Mouse (Mus musculus) midbrain, embryonic 11.5 days (tissue): ENCODE data around the gene Olfr145. TPM values are rescaled to one million over a fixed set of nuclear protein-coding genes. Genes with fewer than 3 reads are reported as not detected.

Experiments
- ATAC-seq: fragments of 200-750 bp; cut with Nextera tagmentation; 2 replicates; pipeline ENCODE4 v1.8.0; 2017; ENCODE audit warnings: moderate TSS enrichment, moderate library complexity; ENCODE audit not compliant: low FRiP score
- DNase-seq: peaks from one replicate; pipeline ENCODE4 v3.0.0; 2015; ENCODE audit warnings: low spot score; ENCODE audit errors: missing footprints
- H3K27ac ChIP-seq: fragments of 300-500 bp; sonication (generic); 2 replicates; pipeline ENCODE4 v1.5.1; 2014; ENCODE audit warnings: low read depth, low read length
- H3K27me3 ChIP-seq: fragments of 300-500 bp; sonication (generic); 2 replicates; pipeline ENCODE4 v1.6.1; 2014; ENCODE audit warnings: mild to moderate bottlenecking, low read length, moderate library complexity, mixed read lengths; ENCODE audit not compliant: control insufficient read depth, insufficient read depth
- H3K36me3 ChIP-seq: fragments of 300-500 bp; sonication (generic); 2 replicates; pipeline ENCODE4 v1.6.1; 2014; ENCODE audit warnings: mild to moderate bottlenecking, low read length, moderate library complexity, mixed read lengths; ENCODE audit not compliant: control insufficient read depth, insufficient read depth
- H3K4me1 ChIP-seq: fragments of 300-500 bp; sonication (generic); 2 replicates; pipeline ENCODE4 v1.6.1; 2014; ENCODE audit warnings: low read length; ENCODE audit not compliant: control insufficient read depth, insufficient read depth
- H3K4me2 ChIP-seq: fragments of 300-500 bp; sonication (generic); 2 replicates; pipeline ENCODE4 v1.6.1; 2014; ENCODE audit warnings: mild to moderate bottlenecking, moderate library complexity
- H3K4me3 ChIP-seq: fragments of 300-500 bp; sonication (generic); 2 replicates; pipeline ENCODE4 v1.5.1; 2014; ENCODE audit warnings: low read depth, low read length
- H3K9ac ChIP-seq: fragments of 300-500 bp; sonication (generic); 2 replicates; pipeline ENCODE4 v1.6.1; 2014; ENCODE audit warnings: low read length
- H3K9me3 ChIP-seq: fragments of 300-500 bp; sonication (generic); 2 replicates; pipeline ENCODE4 v1.6.1; 2016; ENCODE audit warnings: low read length; ENCODE audit not compliant: control insufficient read depth
- WGBS: fragments of 180-500 bp; shearing (Covaris S2); extraction: QIAGEN DNeasy Blood & Tissue Kit; methylation state at CpG from one replicate; pipeline ENCODE4 v1.1.7; 2014; 5-methylcytosine and 5-hydroxymethylcytosine counted together
- polyA plus RNA-seq: library from polyadenylated mRNA; unstranded; fragments of >200 nt; fragmentation: Nextera tagmentation; extraction: Ambion mirVana; gene quantifications from 2 replicates; pipeline ENCODE4 v1.2.1, GENCODE M21; 2014

Olfr145 gene
- not detected in 2 replicates for polyA plus RNA-seq

GRCm38 (mm10) chr9:37896661-37897060 is at the start of gene Olfr145:
Gene Olfr145 (plus strand): TSS chr9:37896724.
- ATAC-seq, result no peak
- DNase-seq, result no peak
- Histone ChIP-seq H3K27me3 (no peaks in the 10 kb centered on the region), H3K9me3 (no peaks in the 10 kb centered on the region), H3K4me3 (no peak within 1 kb of the TSS), H3K4me2 (no peak within 1 kb of the TSS), H3K4me1 (peaks cover 2% of the 10 kb centered on the region; the same call in 1 of the 2 replicates), H3K36me3 (no peaks in the 10 kb centered on the region), H3K9ac (no peak within 1 kb of the TSS), H3K27ac (no peak within 1 kb of the TSS)
- WGBS, result 18% methylated on average over 2 of the region's 2 CpGs

- Histone ChIP-seq H3K4me3 (no peak overlapping the region), H3K36me3 (no peaks in the 10 kb centered on the region), H3K9me3 (no peaks in the 10 kb centered on the region), H3K4me1 (no peaks in the 10 kb centered on the region), H3K27ac (no peak overlapping the region), H3K27me3 (no peaks in the 10 kb centered on the region), H3K9ac (no peak overlapping the region), H3K4me2 (no peak overlapping the region)
- DNase-seq (no peak), ATAC-seq (no peak)
- WGBS, result 89% methylated on average over 2 of the region's 2 CpGs
Observed at GRCm38 (mm10) chr9:37849267-37849666, 47.3 kb upstream of the Olfr145 start.

GRCm38 (mm10) chr9:37853969-37854368 is 42.6 kb upstream of the Olfr145 start, which contains the start of gene Olfr877:
Gene Olfr877 (plus strand): TSS chr9:37854269.
- no peak for DNase-seq
- Histone ChIP-seq H3K4me1 (no peaks in the 10 kb centered on the region), H3K9me3 (no peaks in the 10 kb centered on the region), H3K9ac (no peak within 1 kb of the TSS), H3K27me3 (no peaks in the 10 kb centered on the region), H3K36me3 (no peaks in the 10 kb centered on the region), H3K27ac (no peak within 1 kb of the TSS), H3K4me2 (no peak within 1 kb of the TSS), H3K4me3 (no peak within 1 kb of the TSS)
- ATAC-seq, result no peak
- 78% methylated on average over 4 of the region's 4 CpGs for WGBS

- Histone ChIP-seq H3K4me1 (no peaks in the 10 kb centered on the region), H3K4me3 (no peak overlapping the region), H3K4me2 (no peak overlapping the region), H3K9me3 (no peaks in the 10 kb centered on the region), H3K27ac (no peak overlapping the region), H3K27me3 (no peaks in the 10 kb centered on the region), H3K9ac (no peak overlapping the region), H3K36me3 (no peaks in the 10 kb centered on the region)
- ATAC-seq (no peak), DNase-seq (no peak)
- WGBS, result 71% methylated on average over 1 of the region's 1 CpGs
Observed at GRCm38 (mm10) chr9:37863325-37863724, 33.2 kb upstream of the Olfr145 start.

- no peak for ATAC-seq
- no peak overlapping the region for H3K27ac ChIP-seq
- no peaks in the 10 kb centered on the region for H3K4me1 ChIP-seq
- no peak for DNase-seq
- WGBS, result 72% methylated on average over 1 of the region's 1 CpGs
- no peak overlapping the region for H3K4me3 ChIP-seq
- no peaks in the 10 kb centered on the region for H3K27me3 ChIP-seq
- H3K36me3 ChIP-seq, result no peaks in the 10 kb centered on the region
- H3K9me3 ChIP-seq, result no peaks in the 10 kb centered on the region
- no peak overlapping the region for H3K9ac ChIP-seq
- no peak overlapping the region for H3K4me2 ChIP-seq
Observed at GRCm38 (mm10) chr9:37870246-37870645, 26.3 kb upstream of the Olfr145 start.

- H3K4me1 ChIP-seq, result no peaks in the 10 kb centered on the region
- no peak for ATAC-seq
- no peak overlapping the region for H3K27ac ChIP-seq
- H3K4me2 ChIP-seq, result no peak overlapping the region
- no peak for DNase-seq
- no peaks in the 10 kb centered on the region for H3K36me3 ChIP-seq
- whole genome bisulfite sequencing, result 91% methylated on average over 1 of the region's 1 CpGs
- no peaks in the 10 kb centered on the region for H3K27me3 ChIP-seq
- no peak overlapping the region for H3K4me3 ChIP-seq
- no peaks in the 10 kb centered on the region for H3K9me3 ChIP-seq
- H3K9ac ChIP-seq, result no peak overlapping the region
Observed at GRCm38 (mm10) chr9:37871097-37871496, 25.4 kb upstream of the Olfr145 start.

GRCm38 (mm10) chr9:37871536-37871935 is 25.0 kb upstream of the Olfr145 start:
- DNase-seq (no peak), ATAC-seq (no peak)
- Histone ChIP-seq H3K27me3 (no peaks in the 10 kb centered on the region), H3K9ac (no peak overlapping the region), H3K36me3 (no peaks in the 10 kb centered on the region), H3K4me3 (no peak overlapping the region), H3K27ac (no peak overlapping the region), H3K4me2 (no peak overlapping the region), H3K9me3 (no peaks in the 10 kb centered on the region), H3K4me1 (no peaks in the 10 kb centered on the region)
- WGBS, result 77% methylated on average over 1 of the region's 1 CpGs

- Histone ChIP-seq H3K4me3 (no peak overlapping the region), H3K27ac (no peak overlapping the region), H3K27me3 (no peaks in the 10 kb centered on the region), H3K4me1 (peaks cover 2% of the 10 kb centered on the region; the same call in 1 of the 2 replicates), H3K36me3 (no peaks in the 10 kb centered on the region), H3K9me3 (no peaks in the 10 kb centered on the region), H3K4me2 (no peak overlapping the region), H3K9ac (no peak overlapping the region)
- ATAC-seq (peak; percentile 68), DNase-seq (no peak)
- 11% methylated on average over 2 of the region's 2 CpGs for WGBS
Observed at GRCm38 (mm10) chr9:37890960-37891359, 5.6 kb upstream of the Olfr145 start.

GRCm38 (mm10) chr9:37905555-37905954 is 9.0 kb downstream of the Olfr145 start:
- no peaks in the 10 kb centered on the region for H3K27me3 ChIP-seq
- no peak for ATAC-seq
- H3K4me2 ChIP-seq, result no peak overlapping the region
- H3K36me3 ChIP-seq, result no peaks in the 10 kb centered on the region
- H3K27ac ChIP-seq, result no peak overlapping the region
- no peak overlapping the region for H3K9ac ChIP-seq
- DNase-seq, result no peak
- no peak overlapping the region for H3K4me3 ChIP-seq
- H3K9me3 ChIP-seq, result no peaks in the 10 kb centered on the region
- H3K4me1 ChIP-seq, result no peaks in the 10 kb centered on the region
- WGBS, result 78% methylated on average over 3 of the region's 3 CpGs

GRCm38 (mm10) chr9:37917540-37917939 is 21.0 kb downstream of the Olfr145 start, which contains the start of gene Olfr878:
Gene Olfr878 (plus strand): TSS chr9:37917840.
- Histone ChIP-seq H3K27ac (no peak within 1 kb of the TSS), H3K4me2 (no peak within 1 kb of the TSS), H3K9ac (no peak within 1 kb of the TSS), H3K36me3 (no peaks in the 10 kb centered on the region), H3K27me3 (no peaks in the 10 kb centered on the region), H3K4me3 (no peak within 1 kb of the TSS), H3K9me3 (no peaks in the 10 kb centered on the region), H3K4me1 (no peaks in the 10 kb centered on the region)
- no peak for ATAC-seq
- WGBS, result 80% methylated on average over 2 of the region's 2 CpGs
- no peak for DNase-seq
